Mouse (Mus musculus): ENCODE measurements around the gene Spata3. TPM values are rescaled to one million over a fixed set of nuclear protein-coding genes. Genes with fewer than 3 reads are reported as not detected.
"Not testable (repeated sequence)": the region's sequence is repeated elsewhere in the genome, so short reads cannot be mapped to it uniquely, and the experiment has no call there.

Gene Spata3
- polyA plus RNA-seq, 1 experiment from 2014 or later, result not detected

- Histone ChIP-seq H3K4me2 (ENCODE audit: low read depth, low read length) (no peak overlapping the region), H3K4me1 (ENCODE audit: control insufficient read depth, insufficient read depth, low read length) (no peaks in the 10 kb centered on the region), H3K27ac (replicated peaks; ENCODE audit: low read depth, low read length) (no peak overlapping the region), H3K36me3 (replicated peaks; ENCODE audit: control insufficient read depth, insufficient read depth, low read depth, low read length) (no peaks in the 10 kb centered on the region), H3K9ac (replicated peaks; ENCODE audit: low read length) (no peak overlapping the region), H3K27me3 (ENCODE audit: control insufficient read depth, insufficient read depth, low read length) (no peaks in the 10 kb centered on the region), H3K9me3 (replicated peaks; ENCODE audit: control insufficient read depth, low read length) (no peaks in the 10 kb centered on the region), H3K4me3 (ENCODE audit: low read depth, low read length) (no peak overlapping the region)
- WGBS, result 64% methylated on average over 3 of the region's 3 CpGs
- DNase-seq (ENCODE audit: low spot score), result no peak
- ATAC-seq (replicated peaks; ENCODE audit: insufficient number of reproducible peaks, low FRiP score, low TSS enrichment, low read depth), result no peak
Observed at GRCm38 (mm10) chr1:85985784-85986183, 30.8 kb upstream of the Spata3 start.

GRCm38 (mm10) chr1:85988351-85988750 is 28.3 kb upstream of the Spata3 start:
- Histone ChIP-seq H3K36me3 (replicated peaks; ENCODE audit: control insufficient read depth, insufficient read depth, low read depth, low read length) (no peaks in the 10 kb centered on the region), H3K4me1 (ENCODE audit: control insufficient read depth, insufficient read depth, low read length) (no peaks in the 10 kb centered on the region), H3K4me2 (ENCODE audit: low read depth, low read length) (no peak overlapping the region), H3K9me3 (replicated peaks; ENCODE audit: control insufficient read depth, low read length) (no peaks in the 10 kb centered on the region), H3K4me3 (ENCODE audit: low read depth, low read length) (no peak overlapping the region), H3K27me3 (ENCODE audit: control insufficient read depth, insufficient read depth, low read length) (no peaks in the 10 kb centered on the region), H3K27ac (replicated peaks; ENCODE audit: low read depth, low read length) (no peak overlapping the region), H3K9ac (replicated peaks; ENCODE audit: low read length) (no peak overlapping the region)
- ATAC-seq (replicated peaks; ENCODE audit: insufficient number of reproducible peaks, low FRiP score, low TSS enrichment, low read depth), result no peak
- 73% methylated on average over 4 of the region's 4 CpGs for WGBS
- DNase-seq (ENCODE audit: low spot score), result no peak

GRCm38 (mm10) chr1:85988882-85989281 is 27.7 kb upstream of the Spata3 start:
- WGBS, result 70% methylated on average over 4 of the region's 4 CpGs
- DNase-seq (ENCODE audit: low spot score); H3K4me3 ChIP-seq (ENCODE audit: low read depth, low read length); ATAC-seq (replicated peaks; ENCODE audit: insufficient number of reproducible peaks, low FRiP score, low TSS enrichment, low read depth); H3K27ac ChIP-seq (replicated peaks; ENCODE audit: low read depth, low read length); H3K4me2 ChIP-seq (ENCODE audit: low read depth, low read length); H3K9me3 ChIP-seq (replicated peaks; ENCODE audit: control insufficient read depth, low read length); H3K27me3 ChIP-seq (ENCODE audit: control insufficient read depth, insufficient read depth, low read length); H3K9ac ChIP-seq (replicated peaks; ENCODE audit: low read length); H3K4me1 ChIP-seq (ENCODE audit: control insufficient read depth, insufficient read depth, low read length); H3K36me3 ChIP-seq (replicated peaks; ENCODE audit: control insufficient read depth, insufficient read depth, low read depth, low read length): not testable (repeated sequence)

GRCm38 (mm10) chr1:85992175-85992574 is 24.4 kb upstream of the Spata3 start:
- H3K4me3 ChIP-seq (ENCODE audit: low read depth, low read length), result no peak overlapping the region
- no peaks in the 10 kb centered on the region for H3K27me3 ChIP-seq (ENCODE audit: control insufficient read depth, insufficient read depth, low read length)
- H3K4me2 ChIP-seq (ENCODE audit: low read depth, low read length), result no peak overlapping the region
- ATAC-seq (replicated peaks; ENCODE audit: insufficient number of reproducible peaks, low FRiP score, low TSS enrichment, low read depth) (no peak), DNase-seq (ENCODE audit: low spot score) (no peak)
- no peaks in the 10 kb centered on the region for H3K4me1 ChIP-seq (ENCODE audit: control insufficient read depth, insufficient read depth, low read length)
- WGBS, result 78% methylated on average over 9 of the region's 9 CpGs
- H3K27ac ChIP-seq (replicated peaks; ENCODE audit: low read depth, low read length), result no peak overlapping the region
- H3K9me3 ChIP-seq (replicated peaks; ENCODE audit: control insufficient read depth, low read length), result no peaks in the 10 kb centered on the region
- H3K9ac ChIP-seq (replicated peaks; ENCODE audit: low read length), result no peak overlapping the region
- H3K36me3 ChIP-seq (replicated peaks; ENCODE audit: control insufficient read depth, insufficient read depth, low read depth, low read length), result no peaks in the 10 kb centered on the region

GRCm38 (mm10) chr1:85993541-85993940 is 23.1 kb upstream of the Spata3 start:
- DNase-seq (ENCODE audit: low spot score), result no peak
- H3K9ac ChIP-seq (replicated peaks; ENCODE audit: low read length), result no peak overlapping the region
- no peaks in the 10 kb centered on the region for H3K36me3 ChIP-seq (replicated peaks; ENCODE audit: control insufficient read depth, insufficient read depth, low read depth, low read length)
- 76% methylated on average over 3 of the region's 4 CpGs for WGBS
- no peak overlapping the region for H3K27ac ChIP-seq (replicated peaks; ENCODE audit: low read depth, low read length)
- H3K4me1 ChIP-seq (ENCODE audit: control insufficient read depth, insufficient read depth, low read length), result no peaks in the 10 kb centered on the region
- H3K4me2 ChIP-seq (ENCODE audit: low read depth, low read length), result no peak overlapping the region
- ATAC-seq (replicated peaks; ENCODE audit: insufficient number of reproducible peaks, low FRiP score, low TSS enrichment, low read depth), result no peak
- no peaks in the 10 kb centered on the region for H3K27me3 ChIP-seq (ENCODE audit: control insufficient read depth, insufficient read depth, low read length)
- no peak overlapping the region for H3K4me3 ChIP-seq (ENCODE audit: low read depth, low read length)
- H3K9me3 ChIP-seq (replicated peaks; ENCODE audit: control insufficient read depth, low read length), result no peaks in the 10 kb centered on the region

GRCm38 (mm10) chr1:85997221-85997620 is 19.4 kb upstream of the Spata3 start:
- WGBS, result 96% methylated on average over 1 of the region's 1 CpGs
- no peak for ATAC-seq (replicated peaks; ENCODE audit: insufficient number of reproducible peaks, low FRiP score, low TSS enrichment, low read depth)
- no peak overlapping the region for H3K4me3 ChIP-seq (ENCODE audit: low read depth, low read length)

GRCm38 (mm10) chr1:85998012-85998411 is 18.6 kb upstream of the Spata3 start:
- 82% methylated on average over 4 of the region's 4 CpGs for WGBS
- DNase-seq (ENCODE audit: low spot score) (no peak), ATAC-seq (replicated peaks; ENCODE audit: insufficient number of reproducible peaks, low FRiP score, low TSS enrichment, low read depth) (no peak)
- no peaks in the 10 kb centered on the region for H3K36me3 ChIP-seq (replicated peaks; ENCODE audit: control insufficient read depth, insufficient read depth, low read depth, low read length)
- no peaks in the 10 kb centered on the region for H3K4me1 ChIP-seq (ENCODE audit: control insufficient read depth, insufficient read depth, low read length)
- H3K27ac ChIP-seq (replicated peaks; ENCODE audit: low read depth, low read length), result no peak overlapping the region
- no peak overlapping the region for H3K4me2 ChIP-seq (ENCODE audit: low read depth, low read length)
- H3K27me3 ChIP-seq (ENCODE audit: control insufficient read depth, insufficient read depth, low read length), result no peaks in the 10 kb centered on the region
- H3K9me3 ChIP-seq (replicated peaks; ENCODE audit: control insufficient read depth, low read length), result no peaks in the 10 kb centered on the region
- no peak overlapping the region for H3K4me3 ChIP-seq (ENCODE audit: low read depth, low read length)
- no peak overlapping the region for H3K9ac ChIP-seq (replicated peaks; ENCODE audit: low read length)

More at GRCm38 (mm10) chr1:85997221-85997620, 19.4 kb upstream of the Spata3 start:
- Histone ChIP-seq H3K9me3 (replicated peaks; ENCODE audit: control insufficient read depth, low read length) (no peaks in the 10 kb centered on the region), H3K27me3 (ENCODE audit: control insufficient read depth, insufficient read depth, low read length) (no peaks in the 10 kb centered on the region), H3K4me1 (ENCODE audit: control insufficient read depth, insufficient read depth, low read length) (no peaks in the 10 kb centered on the region), H3K36me3 (replicated peaks; ENCODE audit: control insufficient read depth, insufficient read depth, low read depth, low read length) (no peaks in the 10 kb centered on the region), H3K27ac (replicated peaks; ENCODE audit: low read depth, low read length) (no peak overlapping the region), H3K4me2 (ENCODE audit: low read depth, low read length) (no peak overlapping the region), H3K9ac (replicated peaks; ENCODE audit: low read length) (no peak overlapping the region)
- DNase-seq (ENCODE audit: low spot score), result no peak

- DNase-seq (ENCODE audit: low spot score) (no peak), ATAC-seq (replicated peaks; ENCODE audit: insufficient number of reproducible peaks, low FRiP score, low TSS enrichment, low read depth) (no peak)
- no peak overlapping the region for H3K4me2 ChIP-seq (ENCODE audit: low read depth, low read length)
- WGBS, result 82% methylated on average over 18 of the region's 18 CpGs
- H3K27ac ChIP-seq (replicated peaks; ENCODE audit: low read depth, low read length), result no peak overlapping the region
- H3K4me3 ChIP-seq (ENCODE audit: low read depth, low read length), result no peak overlapping the region
- no peaks in the 10 kb centered on the region for H3K4me1 ChIP-seq (ENCODE audit: control insufficient read depth, insufficient read depth, low read length)
- H3K36me3 ChIP-seq (replicated peaks; ENCODE audit: control insufficient read depth, insufficient read depth, low read depth, low read length), result no peaks in the 10 kb centered on the region
- no peaks in the 10 kb centered on the region for H3K27me3 ChIP-seq (ENCODE audit: control insufficient read depth, insufficient read depth, low read length)
- H3K9ac ChIP-seq (replicated peaks; ENCODE audit: low read length), result no peak overlapping the region
- no peaks in the 10 kb centered on the region for H3K9me3 ChIP-seq (replicated peaks; ENCODE audit: control insufficient read depth, low read length)
Observed at GRCm38 (mm10) chr1:85999853-86000570, 16.6 kb upstream of the Spata3 start.
